ENCODE assay signal across 8 mouse cellular contexts in the genomic region with DNA sequence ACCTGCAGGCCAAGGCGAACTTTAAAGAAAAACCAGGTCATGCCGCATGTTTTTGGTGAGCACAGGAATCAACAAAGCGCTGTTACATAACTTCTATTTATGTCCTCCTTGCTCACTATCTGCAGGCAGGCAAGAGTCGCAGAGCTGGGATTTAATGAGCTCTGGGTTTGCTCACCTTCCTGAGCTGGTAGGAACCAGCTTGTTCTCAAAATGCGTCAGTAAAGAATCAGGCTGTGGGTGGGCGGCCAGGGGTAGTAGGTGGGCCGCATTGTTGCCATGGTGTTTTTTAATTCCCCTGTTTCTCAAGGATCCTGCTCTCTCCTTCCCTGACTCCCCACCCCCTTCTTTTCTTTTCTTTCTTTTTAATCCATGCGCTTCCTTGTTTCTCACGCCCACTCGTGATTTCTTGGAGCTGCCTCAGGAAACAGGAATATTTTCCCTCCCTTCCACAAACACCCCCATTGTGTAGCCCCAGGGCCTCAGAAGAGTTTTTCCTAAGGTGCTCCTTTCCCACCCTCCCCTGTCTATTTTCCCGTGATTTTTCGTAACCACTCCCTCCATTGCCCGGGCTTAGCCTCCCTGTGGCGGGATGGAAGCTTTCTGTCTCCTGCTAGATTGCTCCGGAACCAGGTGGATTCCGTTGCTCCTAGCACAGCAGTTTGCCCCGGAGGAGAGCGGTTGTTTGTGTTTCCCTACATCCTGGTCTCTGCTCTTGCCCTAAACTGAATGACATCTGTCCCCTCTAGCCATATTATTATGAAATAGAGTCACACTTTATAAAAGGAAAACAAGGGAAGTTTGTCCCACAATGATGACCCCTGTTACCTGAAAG.
A peak's percentile ranks its signal among the peaks of the same experiment; 100 is the strongest.
DNase-seq lines count a peak whose midpoint lies in the region; TF ChIP-seq lines count a peak whose summit lies in the region.

No protein-coding gene starts in this region.

- H3K36me3 ChIP-seq in limb, embryonic 10.5 days, result no peaks in the 10 kb centered on the region
- no peaks in the 10 kb centered on the region for H3K36me3 ChIP-seq in myocyte (ENCODE audit: control insufficient read depth, insufficient read depth)

- H3K27me3 ChIP-seq in limb, embryonic 10.5 days (ENCODE audit: low read depth, poor library complexity, severe bottlenecking), result no peaks in the 10 kb centered on the region
- no peaks in the 10 kb centered on the region for H3K27me3 ChIP-seq in myocyte (ENCODE audit: control insufficient read depth, insufficient read depth, insufficient read length)

- H3K79me2 ChIP-seq in myocyte (ENCODE audit: control insufficient read depth, insufficient read depth), result no peaks in the 10 kb centered on the region

- WGBS in limb, embryonic 10.5 days, result 20% methylated on average over 18 of the region's 18 CpGs

- H3K9me3 ChIP-seq in limb, embryonic 10.5 days (replicated peaks), result no peaks in the 10 kb centered on the region

- peak overlapping the region; percentile 83 for H3K27ac ChIP-seq in cortical plate, adult 2 months (ENCODE audit: insufficient read depth, low read length)
- peak overlapping the region; percentile 88 for H3K27ac ChIP-seq in limb, embryonic 10.5 days

- TF ChIP-seq POLR2A in cortical plate, adult 2 months (IDR thresholded peaks at IDR 0.05; ENCODE audit: extremely low read depth, insufficient read depth, low read length), result no peak
- TF ChIP-seq POLR2A in myocyte (IDR thresholded peaks at IDR 0.05; ENCODE audit: insufficient read length, low read depth), result no peak

- no peak overlapping the region for H3K4me3 ChIP-seq in cortical plate, adult 2 months (ENCODE audit: insufficient read depth, low read length)
- H3K4me3 ChIP-seq in limb, embryonic 10.5 days, result peak overlapping the region; percentile 37
- H3K4me3 ChIP-seq in myocyte, result no peak overlapping the region

- peak; percentile 92 for DNase-seq in ZHBTc4 (ENCODE audit: low read depth, low spot score)
- DNase-seq in heart, adult 18-20 months, result peak; percentile 70 to 71
- DNase-seq in kidney, adult 11 months, result peak; percentile 85
- peak; percentile 67 for DNase-seq in limb, embryonic 10.5 days (ENCODE audit: low spot score)
- DNase-seq in thymus, postnatal 36 days, result no peak
- no peak for DNase-seq in urinary bladder, adult 2 months (ENCODE audit: low spot score)

- H3ac ChIP-seq in myocyte (ENCODE audit: control insufficient read depth, insufficient read length), result no peak overlapping the region

- peaks cover 12% of the 10 kb centered on the region for H3K4me1 ChIP-seq in cortical plate, adult 2 months (ENCODE audit: control insufficient read depth, insufficient read depth, low read length)
- H3K4me1 ChIP-seq in limb, embryonic 10.5 days, result peaks cover 66% of the 10 kb centered on the region

- peak overlapping the region; percentile 69 for H3K4me2 ChIP-seq in myocyte (ENCODE audit: low read depth)

- no peak for TF ChIP-seq CTCF in cortical plate, adult 2 months (IDR thresholded peaks at IDR 0.05; ENCODE audit: extremely low read depth, insufficient read depth, low read length)

TF ChIP-seq in myocyte, 11 proteins besides CTCF, POLR2A, EP300 and RAD21:
- TF ChIP-seq MYOG (IDR thresholded peaks at IDR 0.05; ENCODE audit: control insufficient read depth in 1 of 3, insufficient read depth in 1 of 3, insufficient read length in 2 of 3, low read depth in 2 of 3) (no peak), SRF (IDR thresholded peaks at IDR 0.05; ENCODE audit: control insufficient read depth, insufficient read length, low read depth) (no peak), MYOD1 (IDR thresholded peaks at IDR 0.05; ENCODE audit: control insufficient read depth in 1 of 3, insufficient read length in 2 of 3, low read depth in 2 of 3) (no peak), POLR2AphosphoS2 (IDR thresholded peaks at IDR 0.05; ENCODE audit: insufficient read length, low read depth) (no peak), E2F4 (IDR thresholded peaks at IDR 0.05; ENCODE audit: insufficient read depth) (no peak), REST (IDR thresholded peaks at IDR 0.05; ENCODE audit: insufficient read depth, insufficient read length) (no peak), TCF3 (IDR thresholded peaks at IDR 0.05; ENCODE audit: insufficient read length, low read depth) (no peak), USF1 (IDR thresholded peaks at IDR 0.05; ENCODE audit: low read depth) (no peak), MAX (IDR thresholded peaks at IDR 0.05; ENCODE audit: low read depth) (no peak), CEBPB (IDR thresholded peaks at IDR 0.05; ENCODE audit: insufficient read depth, poor library complexity, severe bottlenecking) (no peak), TCF12 (IDR thresholded peaks at IDR 0.05; ENCODE audit: insufficient read depth, poor library complexity, severe bottlenecking) (no peak)

Comparison
In these comparisons a context has a peak if more than half of its experiments do, and no peak if none do; other contexts are left out.
1. DNase-seq: peak in ZHBTc4 (single experiment), heart, adult 18-20 months (2 of 2), kidney, adult 11 months (single experiment) and limb, embryonic 10.5 days (single experiment); none in thymus, postnatal 36 days (0 of 2) and urinary bladder, adult 2 months (single experiment).